Mouse (Mus musculus) lung, embryonic 16.5 days (tissue): Measurements from ENCODE around the gene Bicdl1. TPM values are rescaled to one million over a fixed set of nuclear protein-coding genes. Genes with fewer than 3 reads are reported as not detected.

Experiments used
- ATAC-seq: fragments of 200-750 bp; cut with Nextera tagmentation; 2 replicates; pipeline ENCODE4 v1.8.0; 2017; ENCODE audit warnings: low read depth, mild to moderate bottlenecking, moderate library complexity
- H3K27ac ChIP-seq: fragments of 300-500 bp; sonication (generic); 2 replicates; pipeline ENCODE4 v1.5.1; 2014; ENCODE audit warnings: mild to moderate bottlenecking, control low read depth, low read length
- H3K27me3 ChIP-seq: fragments of 300-500 bp; sonication (generic); 2 replicates; pipeline ENCODE4 v1.6.1; 2014; ENCODE audit warnings: low read depth, low read length, mixed read lengths; ENCODE audit not compliant: control insufficient read depth, insufficient read depth
- H3K36me3 ChIP-seq: fragments of 300-500 bp; sonication (generic); 2 replicates; pipeline ENCODE4 v1.6.1; 2014; ENCODE audit warnings: low read length; ENCODE audit not compliant: control insufficient read depth, insufficient read depth
- H3K4me1 ChIP-seq: fragments of 300-500 bp; sonication (generic); replicated peaks from 2 replicates; pipeline ENCODE4 v1.6.1; 2014; ENCODE audit warnings: low read length, mixed read lengths; ENCODE audit not compliant: control insufficient read depth, insufficient read depth
- H3K4me2 ChIP-seq: fragments of 300-500 bp; sonication (generic); 2 replicates; pipeline ENCODE4 v1.6.1; 2014; ENCODE audit warnings: low read depth, low read length, control low read depth
- H3K4me3 ChIP-seq: fragments of 300-500 bp; sonication (generic); 2 replicates; pipeline ENCODE4 v1.5.1; 2014; ENCODE audit warnings: mild to moderate bottlenecking, low read length, control low read depth
- H3K9ac ChIP-seq: fragments of 300-500 bp; sonication (generic); 2 replicates; pipeline ENCODE4 v1.6.1; 2014; ENCODE audit warnings: low read length, control low read depth
- H3K9me3 ChIP-seq: fragments of 300-500 bp; sonication (generic); 2 replicates; pipeline ENCODE4 v1.6.1; 2016; ENCODE audit warnings: low read length; ENCODE audit not compliant: control insufficient read depth
- WGBS: fragments of 180-500 bp; shearing (Covaris S2); extraction: QIAGEN DNeasy Blood & Tissue Kit; methylation state at CpG from one replicate; pipeline ENCODE4 v1.1.7; 2014; 5-methylcytosine and 5-hydroxymethylcytosine counted together
- polyA plus RNA-seq: library from polyadenylated mRNA; unstranded; fragments of >200 nt; fragmentation: Nextera tagmentation; extraction: Ambion mirVana; gene quantifications from 2 replicates; pipeline ENCODE4 v1.2.1, GENCODE M21; 2015

Bicdl1 gene
- polyA plus RNA-seq, 1 experiment from 2014 or later = 11.2 TPM

- 75% methylated on average over 3 of the region's 3 CpGs for WGBS
- H3K27ac ChIP-seq = no peak overlapping the region
- no peak for ATAC-seq
Measured at GRCm38 (mm10) chr5:115717106-115717505, 14.3 kb downstream of the Bicdl1 start.

GRCm38 (mm10) chr5:115716426-115716825 is 15.0 kb downstream of the Bicdl1 start:
- Histone ChIP-seq H3K4me1 (no peaks in the 10 kb centered on the region), H3K27ac (no peak overlapping the region), H3K9me3 (no peaks in the 10 kb centered on the region), H3K4me2 (no peak overlapping the region), H3K4me3 (no peak overlapping the region), H3K9ac (no peak overlapping the region), H3K27me3 (no peaks in the 10 kb centered on the region), H3K36me3 (no peaks in the 10 kb centered on the region)
- WGBS = 51% methylated on average over 6 of the region's 6 CpGs
- no peak for ATAC-seq

More at GRCm38 (mm10) chr5:115717106-115717505, 14.3 kb downstream of the Bicdl1 start:
- Histone ChIP-seq H3K4me3 (no peak overlapping the region), H3K4me1 (no peaks in the 10 kb centered on the region), H3K27me3 (no peaks in the 10 kb centered on the region), H3K9ac (no peak overlapping the region), H3K36me3 (no peaks in the 10 kb centered on the region), H3K4me2 (no peak overlapping the region), H3K9me3 (no peaks in the 10 kb centered on the region)

- WGBS = 88% methylated on average over 7 of the region's 7 CpGs
- no peak for ATAC-seq
- no peaks in the 10 kb centered on the region for H3K27me3 ChIP-seq
Measured at GRCm38 (mm10) chr5:115714761-115715160, 16.7 kb downstream of the Bicdl1 start.

DNA sequence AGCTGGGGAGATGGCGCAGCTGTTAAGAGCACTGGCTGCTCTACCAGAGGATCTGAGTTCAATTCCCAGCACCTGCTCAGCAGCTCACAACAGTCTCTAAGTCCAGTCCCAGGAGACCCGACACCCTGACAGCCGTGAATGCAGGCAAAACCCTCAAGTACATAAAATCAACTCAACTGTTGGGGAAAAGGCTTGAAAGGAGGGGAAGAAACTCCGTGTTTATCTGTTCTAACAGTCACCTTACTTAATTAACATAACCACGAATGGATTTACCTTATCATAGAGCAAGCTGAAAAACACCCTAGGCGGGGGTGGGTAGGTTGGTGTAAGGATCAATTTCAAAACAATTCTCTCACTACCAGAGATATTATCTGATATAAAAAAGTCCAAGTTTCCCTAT is 18.9 kb downstream of the Bicdl1 start:
- H3K4me1 ChIP-seq = no peaks in the 10 kb centered on the region
- no peak overlapping the region for H3K4me3 ChIP-seq
- H3K27ac ChIP-seq = no peak overlapping the region
- no peaks in the 10 kb centered on the region for H3K36me3 ChIP-seq
- ATAC-seq = no peak
- no peak overlapping the region for H3K4me2 ChIP-seq
- no peaks in the 10 kb centered on the region for H3K27me3 ChIP-seq
- WGBS = 62% methylated on average over 6 of the region's 6 CpGs
- H3K9me3 ChIP-seq = no peaks in the 10 kb centered on the region
- H3K9ac ChIP-seq = no peak overlapping the region

More at GRCm38 (mm10) chr5:115714761-115715160, 16.7 kb downstream of the Bicdl1 start:
- H3K9ac ChIP-seq = no peak overlapping the region
- no peaks in the 10 kb centered on the region for H3K36me3 ChIP-seq
- no peak overlapping the region for H3K4me2 ChIP-seq
- H3K9me3 ChIP-seq = no peaks in the 10 kb centered on the region
- H3K4me3 ChIP-seq = no peak overlapping the region
- no peak overlapping the region for H3K27ac ChIP-seq
- no peaks in the 10 kb centered on the region for H3K4me1 ChIP-seq

DNA sequence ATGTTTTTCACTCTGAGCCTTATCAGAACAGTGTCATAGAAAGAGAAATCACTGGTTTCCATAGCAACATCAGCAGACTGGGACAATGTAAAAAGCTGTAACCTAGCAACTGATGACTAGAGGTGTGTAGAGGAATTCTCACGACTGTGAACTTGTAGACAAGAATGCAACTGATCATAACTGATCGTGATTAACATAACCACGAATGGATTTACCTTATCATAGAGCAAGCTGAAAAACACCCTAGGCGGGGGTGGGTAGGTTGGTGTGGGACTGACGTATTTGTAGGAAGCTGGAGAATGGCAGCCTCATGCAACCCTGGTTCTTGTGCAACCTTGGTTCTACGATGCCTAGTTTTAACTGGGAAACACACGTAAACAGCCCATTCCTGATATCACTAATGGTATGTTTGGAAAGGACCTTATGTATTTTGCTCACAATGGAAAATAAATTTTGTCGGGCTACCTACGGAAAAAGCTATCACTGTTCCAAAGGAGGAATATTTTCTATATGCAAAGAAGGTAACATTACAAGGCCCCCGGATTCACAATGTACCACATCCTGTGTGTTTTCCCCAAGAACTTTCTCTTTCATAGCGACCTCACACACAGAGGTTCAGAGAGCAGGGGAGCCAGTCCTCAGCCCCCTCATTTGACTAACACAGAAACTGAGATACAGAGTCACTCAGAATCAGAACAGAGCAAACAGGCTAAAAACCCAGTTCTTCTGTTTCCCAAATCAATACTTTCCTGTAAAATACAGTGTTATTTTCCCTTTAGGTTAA is 19.6 kb downstream of the Bicdl1 start:
- Histone ChIP-seq H3K27me3 (no peaks in the 10 kb centered on the region), H3K27ac (no peak overlapping the region), H3K4me1 (no peaks in the 10 kb centered on the region), H3K36me3 (no peaks in the 10 kb centered on the region), H3K9me3 (no peaks in the 10 kb centered on the region), H3K4me2 (no peak overlapping the region), H3K9ac (no peak overlapping the region), H3K4me3 (no peak overlapping the region)
- WGBS = 61% methylated on average over 11 of the region's 11 CpGs
- ATAC-seq = no peak

GRCm38 (mm10) chr5:115710171-115710570 is 21.2 kb downstream of the Bicdl1 start:
- no peak for ATAC-seq
- 71% methylated on average over 4 of the region's 4 CpGs for WGBS
- no peak overlapping the region for H3K27ac ChIP-seq
- no peaks in the 10 kb centered on the region for H3K36me3 ChIP-seq
- no peaks in the 10 kb centered on the region for H3K27me3 ChIP-seq
- H3K4me3 ChIP-seq = no peak overlapping the region
- no peaks in the 10 kb centered on the region for H3K9me3 ChIP-seq
- H3K9ac ChIP-seq = no peak overlapping the region
- H3K4me1 ChIP-seq = no peaks in the 10 kb centered on the region
- no peak overlapping the region for H3K4me2 ChIP-seq

DNA sequence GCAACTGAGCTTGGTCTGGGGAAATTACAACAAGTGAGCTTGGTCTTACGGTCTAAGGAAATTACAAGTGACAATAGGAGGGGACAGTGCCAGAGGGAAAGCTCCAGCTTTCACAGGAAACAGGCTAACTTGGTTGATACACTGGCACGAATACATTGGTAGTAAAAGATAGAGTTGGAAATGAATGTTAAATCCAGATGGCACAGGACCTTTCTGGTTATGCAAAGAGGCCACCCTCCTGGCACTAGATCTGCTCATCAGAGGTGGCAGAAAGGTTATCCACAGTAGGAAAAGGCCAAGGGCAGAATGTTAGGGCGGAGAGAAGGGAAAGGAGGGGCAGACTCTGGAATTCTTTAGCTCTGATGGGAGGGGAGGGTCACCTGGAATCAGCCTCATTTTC is 22.5 kb downstream of the Bicdl1 start:
- WGBS = 45% methylated on average over 3 of the region's 3 CpGs

DNA sequence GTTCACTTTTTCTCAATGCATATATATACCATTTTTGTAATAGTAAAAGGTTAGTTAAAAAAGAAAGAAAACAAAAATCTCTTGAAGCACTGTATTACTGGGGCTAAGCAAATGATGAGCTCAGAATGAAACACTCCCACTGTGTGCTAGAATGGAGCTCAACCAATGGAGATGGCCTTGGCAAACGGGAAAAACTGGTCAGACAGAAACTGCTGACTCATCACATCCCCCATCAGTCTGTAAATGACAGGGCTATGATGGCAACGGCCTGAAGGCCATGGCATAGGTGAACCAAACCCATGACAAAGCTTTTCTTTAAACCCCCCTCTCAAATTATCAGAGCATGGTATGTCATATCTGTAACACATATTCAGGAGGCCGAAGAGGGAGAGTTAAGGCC is 29.4 kb downstream of the Bicdl1 start:
- Histone ChIP-seq H3K4me3 (no peak overlapping the region), H3K36me3 (no peaks in the 10 kb centered on the region), H3K27ac (no peak overlapping the region), H3K4me1 (no peaks in the 10 kb centered on the region), H3K9ac (no peak overlapping the region), H3K27me3 (no peaks in the 10 kb centered on the region), H3K4me2 (no peak overlapping the region), H3K9me3 (no peaks in the 10 kb centered on the region)
- no peak for ATAC-seq
- WGBS = 57% methylated on average over 3 of the region's 3 CpGs

More for the DNA sequence above, 22.5 kb downstream of the Bicdl1 start:
- no peak overlapping the region for H3K4me2 ChIP-seq
- H3K27me3 ChIP-seq = no peaks in the 10 kb centered on the region
- ATAC-seq = no peak
- no peak overlapping the region for H3K27ac ChIP-seq
- H3K4me1 ChIP-seq = no peaks in the 10 kb centered on the region
- no peaks in the 10 kb centered on the region for H3K9me3 ChIP-seq
- H3K9ac ChIP-seq = no peak overlapping the region
- H3K36me3 ChIP-seq = no peaks in the 10 kb centered on the region
- no peak overlapping the region for H3K4me3 ChIP-seq

GRCm38 (mm10) chr5:115701215-115701614 is 30.2 kb downstream of the Bicdl1 start:
- Histone ChIP-seq H3K4me2 (no peak overlapping the region), H3K27ac (no peak overlapping the region), H3K36me3 (no peaks in the 10 kb centered on the region), H3K9ac (no peak overlapping the region), H3K27me3 (no peaks in the 10 kb centered on the region), H3K4me3 (no peak overlapping the region), H3K4me1 (no peaks in the 10 kb centered on the region), H3K9me3 (no peaks in the 10 kb centered on the region)
- no peak for ATAC-seq
- WGBS = 71% methylated on average over 4 of the region's 4 CpGs
